Mouse (Mus musculus) thymus, adult 2 months (tissue): ENCODE results near the gene Cbs. TPM values are rescaled to one million over a fixed set of nuclear protein-coding genes. Genes with fewer than 3 reads are reported as not detected.
"Not testable (repeated sequence)": the region's sequence is repeated elsewhere in the genome, so short reads cannot be mapped to it uniquely, and the experiment has no call there.

Source experiments
- DNase-seq: peaks from one replicate; pipeline ENCODE4 v3.0.0; 2021
- H3K27ac ChIP-seq: fragments of 200-500 bp; 2 replicates; pipeline ENCODE4 v1.5.1; 2012; ENCODE audit warnings: low read length, control low read depth; ENCODE audit not compliant: control insufficient read depth, insufficient read depth
- H3K27me3 ChIP-seq: fragments of 200-500 bp; 2 replicates; pipeline ENCODE4 v1.6.1; 2012; ENCODE audit warnings: mild to moderate bottlenecking, low read length, moderate library complexity, mixed read lengths; ENCODE audit not compliant: control insufficient read depth, insufficient read depth
- H3K36me3 ChIP-seq: fragments of 200-500 bp; 2 replicates; pipeline ENCODE4 v1.6.1; 2012; ENCODE audit warnings: mild to moderate bottlenecking, low read length, moderate library complexity; ENCODE audit not compliant: control insufficient read depth, insufficient read depth
- H3K4me1 ChIP-seq: fragments of 200-500 bp; replicated peaks from 2 replicates; pipeline ENCODE4 v1.6.1; 2012; ENCODE audit warnings: low read length; ENCODE audit not compliant: control insufficient read depth, insufficient read depth
- H3K4me3 ChIP-seq: fragments of 200-500 bp; 2 replicates; pipeline ENCODE4 v1.5.1; 2012; ENCODE audit warnings: mild to moderate bottlenecking, low read length, control low read depth, moderate library complexity; ENCODE audit not compliant: control insufficient read depth, insufficient read depth
- CTCF ChIP-seq: fragments of 200-500 bp; IDR thresholded peaks from 2 replicates; pipeline ENCODE4 v1.5.1; 2012; ENCODE audit warnings: mild to moderate bottlenecking, control low read depth, low read length, moderate library complexity, borderline replicate concordance; ENCODE audit not compliant: control insufficient read depth, poor library complexity, insufficient read depth; ENCODE audit errors: extremely low read depth
- POLR2A ChIP-seq: fragments of 200-500 bp; IDR thresholded peaks from 2 replicates; pipeline ENCODE4 v1.6.1; 2012; ENCODE audit warnings: mild to moderate bottlenecking, low read length, control low read depth, moderate library complexity; ENCODE audit not compliant: control insufficient read depth, poor library complexity, insufficient read depth; ENCODE audit errors: extremely low read depth
- WGBS: fragments of 180-500 bp; shearing (Covaris S2); methylation state at CpG from one replicate; pipeline ENCODE4 v1.1.7; 2018; 5-methylcytosine and 5-hydroxymethylcytosine counted together
- polyA plus RNA-seq: library from polyadenylated mRNA; depleted of rRNA; stranded (reverse); fragments of >200 nt; gene quantifications from 2 replicates; pipeline ENCODE4 v1.2.3, GENCODE M21; 2012

The Cbs gene
- polyA plus RNA-seq, 1 experiment = 1.6 TPM

GRCm38 (mm10) chr17:31609895-31610294, 27.1 kb downstream of the Cbs start:
- no peaks in the 10 kb centered on the region for H3K27me3 ChIP-seq
- no peaks in the 10 kb centered on the region for H3K4me1 ChIP-seq
- peaks cover 18% of the 10 kb centered on the region for H3K36me3 ChIP-seq
- H3K27ac ChIP-seq = no peak overlapping the region
- 97% methylated on average over 3 of the region's 3 CpGs for WGBS
- TF ChIP-seq CTCF (no peak), POLR2A (no peak)
- no peak overlapping the region for H3K4me3 ChIP-seq
- no peak for DNase-seq

DNA sequence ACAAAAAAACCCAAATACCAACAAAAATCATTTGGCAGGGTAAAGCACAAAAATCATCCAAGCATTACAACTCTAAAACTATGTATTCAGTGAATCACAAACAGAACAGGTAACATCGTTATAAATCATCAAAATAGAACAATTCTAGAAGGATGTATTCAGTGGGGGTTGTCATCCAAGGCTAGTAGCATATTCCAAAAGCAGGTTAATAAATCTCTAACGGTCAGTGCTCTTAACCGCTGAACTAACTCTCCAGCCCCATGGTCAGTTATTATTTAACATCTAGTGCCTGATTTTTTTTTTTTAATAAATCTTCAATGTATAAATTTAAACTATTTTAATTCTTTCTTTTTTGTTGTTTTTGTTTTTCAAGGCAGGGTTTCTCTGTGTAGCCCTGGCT, 27.9 kb downstream of the Cbs start:
- H3K36me3 ChIP-seq = peaks cover 25% of the 10 kb centered on the region
- H3K27ac ChIP-seq, DNase-seq, H3K4me1 ChIP-seq, H3K27me3 ChIP-seq, H3K4me3 ChIP-seq: not testable (repeated sequence)
- 98% methylated on average over 3 of the region's 3 CpGs for WGBS

DNA sequence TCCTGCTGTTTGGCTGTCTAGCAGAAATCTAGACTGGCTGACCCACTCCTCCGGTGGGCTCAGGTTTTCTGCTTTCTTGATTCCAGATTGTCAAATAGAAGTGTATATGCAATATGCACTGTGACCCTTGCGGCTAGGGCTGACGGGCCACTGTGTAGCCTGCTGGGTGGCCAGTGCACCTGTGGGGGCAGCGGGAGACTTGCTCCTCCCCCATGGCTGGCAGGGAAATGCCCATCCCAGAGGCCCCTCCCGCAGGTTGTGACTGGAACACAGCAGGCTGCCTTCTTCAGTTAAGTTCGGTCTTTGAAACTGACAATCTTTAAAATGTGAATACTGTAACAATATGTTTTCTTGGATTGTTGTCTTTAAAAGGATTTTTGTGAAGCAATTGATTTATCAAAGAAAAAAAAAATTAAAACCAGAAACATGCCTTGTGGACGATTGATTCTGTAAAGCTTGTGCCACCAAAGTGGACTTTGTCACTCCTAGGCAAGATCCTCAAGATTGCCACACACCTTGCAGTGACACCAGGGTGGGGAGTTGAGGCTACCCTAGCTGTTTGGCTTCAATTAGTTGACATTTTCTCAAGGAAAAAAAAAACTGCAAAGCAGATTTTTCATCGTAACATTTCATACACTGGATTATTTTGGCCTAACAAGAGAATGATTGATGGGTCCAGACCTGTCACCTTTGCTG, 29.6 kb downstream of the Cbs start:
- no peak for DNase-seq

DNA sequence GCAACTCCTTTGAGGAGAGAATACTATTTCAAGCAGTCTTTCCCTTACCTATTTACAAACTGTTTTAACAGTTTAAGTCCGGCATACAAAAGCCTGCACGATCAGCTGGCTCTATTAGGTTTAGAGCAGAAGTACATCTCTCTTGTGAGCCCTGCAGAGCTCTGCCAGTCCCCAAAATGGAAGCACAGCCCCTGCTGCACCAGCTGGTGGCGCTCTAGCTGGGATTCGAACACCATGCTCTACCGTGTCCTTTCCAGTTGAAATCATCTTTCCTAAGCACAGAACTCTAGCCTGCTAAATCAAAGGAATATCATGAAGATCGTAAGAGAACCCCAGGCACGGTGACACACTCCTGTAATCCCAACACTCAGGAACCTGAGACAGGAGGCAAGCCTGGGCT, 30.6 kb downstream of the Cbs start:
- no peak for DNase-seq
- TF ChIP-seq CTCF (no peak), POLR2A (no peak)
- no peak overlapping the region for H3K27ac ChIP-seq
- WGBS = 96% methylated on average over 7 of the region's 7 CpGs
- peaks cover 48% of the 10 kb centered on the region for H3K36me3 ChIP-seq
- no peaks in the 10 kb centered on the region for H3K27me3 ChIP-seq
- no peaks in the 10 kb centered on the region for H3K4me1 ChIP-seq
- H3K4me3 ChIP-seq = no peak overlapping the region

More for the DNA sequence above, 29.6 kb downstream of the Cbs start:
- WGBS = 96% methylated on average over 8 of the region's 8 CpGs
- H3K36me3 ChIP-seq = peaks cover 42% of the 10 kb centered on the region
- H3K27me3 ChIP-seq = no peaks in the 10 kb centered on the region
- no peaks in the 10 kb centered on the region for H3K4me1 ChIP-seq
- H3K27ac ChIP-seq = no peak overlapping the region
- TF ChIP-seq POLR2A = no peak
- TF ChIP-seq CTCF = no peak
- H3K4me3 ChIP-seq = no peak overlapping the region

DNA sequence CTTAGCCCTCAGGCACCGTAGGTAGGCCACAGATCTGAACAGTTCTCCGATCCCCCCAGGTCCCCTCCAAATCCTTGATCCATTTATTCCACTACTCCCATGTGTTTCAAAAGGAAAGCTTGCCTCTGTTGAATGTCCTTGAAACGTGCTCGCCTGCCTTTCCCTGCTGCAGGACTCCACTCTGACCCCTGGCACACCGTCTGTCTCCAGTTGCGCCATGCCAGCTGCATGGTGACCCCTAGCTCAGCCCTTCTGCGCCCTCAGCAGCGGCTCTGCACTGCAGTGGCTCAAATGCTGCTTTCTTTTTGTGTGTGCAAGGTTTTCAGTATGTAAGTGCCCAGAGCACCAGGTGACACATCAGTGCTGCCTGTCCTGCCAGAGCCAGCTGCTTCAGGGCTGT, 38.4 kb downstream of the Cbs start:
- TF ChIP-seq CTCF = no peak
- TF ChIP-seq POLR2A = no peak
- no peaks in the 10 kb centered on the region for H3K27me3 ChIP-seq
- H3K36me3 ChIP-seq = peaks cover 45% of the 10 kb centered on the region
- H3K4me3 ChIP-seq = no peak overlapping the region
- no peaks in the 10 kb centered on the region for H3K4me1 ChIP-seq
- 96% methylated on average over 8 of the region's 8 CpGs for WGBS
- no peak for DNase-seq
- H3K27ac ChIP-seq = no peak overlapping the region

GRCm38 (mm10) chr17:31597957-31598356, 39.1 kb downstream of the Cbs start:
- Histone ChIP-seq H3K36me3 (peaks cover 39% of the 10 kb centered on the region), H3K27me3 (no peaks in the 10 kb centered on the region), H3K27ac (no peak overlapping the region), H3K4me1 (no peaks in the 10 kb centered on the region), H3K4me3 (no peak overlapping the region)
- 96% methylated on average over 9 of the region's 9 CpGs for WGBS
- no peak for DNase-seq
- TF ChIP-seq CTCF = no peak
- no peak for TF ChIP-seq POLR2A

DNA sequence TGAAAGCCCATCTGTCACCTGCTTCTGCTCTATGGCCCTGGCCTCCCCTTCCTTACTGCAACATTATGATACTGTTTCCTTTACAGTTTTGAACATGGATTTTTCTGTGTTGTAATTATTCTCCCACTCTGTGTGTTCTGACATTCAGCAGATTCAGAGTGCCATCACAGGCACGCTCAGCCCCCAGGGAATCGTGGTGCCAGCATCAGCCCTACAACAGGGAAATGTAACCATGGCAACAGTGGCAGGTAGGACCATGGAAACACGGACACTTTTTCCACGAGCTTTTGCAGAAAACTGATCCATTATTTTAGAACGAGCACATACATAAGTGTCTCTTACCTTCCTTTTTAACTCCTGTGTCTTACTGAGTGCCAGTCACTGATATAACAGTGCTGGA, 42.0 kb downstream of the Cbs start:
- no peak overlapping the region for H3K4me3 ChIP-seq
- no peak for DNase-seq
- TF ChIP-seq POLR2A (no peak), CTCF (no peak)
- 95% methylated on average over 5 of the region's 5 CpGs for WGBS
- H3K4me1 ChIP-seq = no peaks in the 10 kb centered on the region
- no peaks in the 10 kb centered on the region for H3K27me3 ChIP-seq
- H3K27ac ChIP-seq = no peak overlapping the region
- H3K36me3 ChIP-seq = peaks cover 46% of the 10 kb centered on the region
